Mouse (Mus musculus): Measurements from ENCODE around the gene Epyc.

Gene Epyc

GRCm38 (mm10) chr10:97643768-97644167 is at the start of gene Epyc:
Gene Epyc, plus strand, starts transcription at chr10:97644068.
- in situ Hi-C loops (cut with MboI; ENCODE audit: low sequenced_read_pairs) = no loop called here

DNA sequence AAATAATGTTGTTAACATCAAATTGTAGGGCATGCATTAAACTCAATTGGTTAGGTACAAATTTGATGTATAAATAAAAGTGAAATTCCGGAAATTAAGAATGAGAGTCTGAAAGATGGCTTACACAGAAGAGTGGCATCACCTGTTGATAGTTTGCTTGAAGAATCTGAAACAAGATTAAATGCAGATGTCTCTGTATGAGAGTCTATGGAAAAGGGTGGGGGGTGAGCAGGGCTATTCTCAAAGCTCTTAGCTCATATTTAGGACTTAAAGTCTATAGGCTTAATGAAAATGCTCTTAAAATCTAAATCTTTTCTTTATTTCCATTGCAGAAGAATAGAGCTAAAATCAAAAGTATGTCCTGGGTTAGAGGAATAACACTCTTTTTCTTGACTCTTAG is 48.2 kb upstream of the Epyc start:
- in situ Hi-C loops (cut with MboI; ENCODE audit: low sequenced_read_pairs) = no loop called here

DNA sequence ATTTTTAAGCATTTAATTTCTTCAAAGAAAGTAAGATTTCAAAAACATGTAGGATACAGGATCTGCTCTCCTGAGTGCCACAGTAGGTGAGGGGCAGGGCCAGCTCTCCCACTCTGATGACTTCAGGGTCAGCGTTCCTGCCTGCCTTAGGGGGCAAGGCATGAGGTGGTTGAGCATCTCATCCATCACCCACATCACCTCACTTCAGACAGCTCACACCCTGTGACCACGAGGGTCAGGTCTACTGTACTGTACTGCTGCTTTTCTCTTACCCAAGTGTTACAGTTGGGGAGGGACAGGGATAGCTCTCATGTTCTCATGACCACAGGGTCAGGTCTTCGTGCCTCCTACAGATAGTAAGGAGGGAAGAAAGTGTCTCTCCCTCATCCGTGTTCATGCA is 42.1 kb upstream of the Epyc start:
- in situ Hi-C loops (cut with MboI; ENCODE audit: low sequenced_read_pairs) = no loop called here

GRCm38 (mm10) chr10:97603256-97603655 is 40.6 kb upstream of the Epyc start:
- in situ Hi-C loops (cut with MboI; ENCODE audit: low sequenced_read_pairs) = no loop called here

DNA sequence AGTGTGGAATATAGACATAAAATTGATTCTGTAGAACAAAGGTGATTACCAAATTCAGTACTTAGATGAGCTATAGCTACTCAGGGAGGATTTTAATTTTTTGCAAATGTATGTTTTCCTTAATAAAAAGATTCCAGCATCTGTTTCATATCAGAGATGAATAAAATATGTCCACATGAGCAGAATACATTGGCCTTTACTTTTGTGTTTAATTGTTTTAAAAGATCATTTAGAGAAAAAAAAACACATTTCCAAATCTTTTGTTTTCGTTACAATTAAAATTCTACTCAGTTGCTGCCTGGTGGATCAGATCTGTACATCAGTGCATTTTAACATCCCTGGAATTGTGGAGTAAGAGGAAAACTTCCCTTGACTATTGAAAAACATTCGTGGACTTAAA is 37.3 kb upstream of the Epyc start, which contains the start of gene Kera:
Kera (plus strand) TSS at position 301 of the 400 bp plus-strand sequence.
- in situ Hi-C loops (cut with MboI; ENCODE audit: low sequenced_read_pairs) = no loop called here

GRCm38 (mm10) chr10:97622328-97622727 is 21.5 kb upstream of the Epyc start:
- in situ Hi-C loops (cut with MboI; ENCODE audit: low sequenced_read_pairs) = no loop called here

DNA sequence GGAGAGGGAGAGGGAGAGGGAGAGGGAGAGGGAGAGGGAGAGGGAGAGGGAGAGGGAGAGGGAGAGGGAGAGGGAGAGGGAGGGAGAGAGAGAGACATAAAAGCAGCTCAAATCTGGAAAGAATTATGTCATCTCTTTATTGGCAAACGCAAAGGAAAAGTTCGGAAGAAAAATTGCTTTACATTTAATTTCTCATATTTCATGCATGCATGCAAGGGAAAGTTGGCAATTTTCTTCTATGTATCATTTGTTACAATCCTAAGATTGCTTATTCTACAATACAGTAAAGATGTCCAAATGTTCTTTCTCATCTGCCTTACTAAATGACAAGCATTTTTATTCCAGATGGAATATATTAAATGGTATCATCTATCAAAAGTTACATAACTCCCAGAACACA is 19.5 kb upstream of the Epyc start:
- in situ Hi-C loops (cut with MboI; ENCODE audit: low sequenced_read_pairs) = no loop called here

- in situ Hi-C loops (cut with MboI; ENCODE audit: low sequenced_read_pairs) = no loop called here
These were observed 18.8 kb upstream of the Epyc start for GRCm38 (mm10) chr10:97625116-97625515.

GRCm38 (mm10) chr10:97626543-97626942 is 17.3 kb upstream of the Epyc start:
- in situ Hi-C loops (cut with MboI; ENCODE audit: low sequenced_read_pairs) = no loop called here

DNA sequence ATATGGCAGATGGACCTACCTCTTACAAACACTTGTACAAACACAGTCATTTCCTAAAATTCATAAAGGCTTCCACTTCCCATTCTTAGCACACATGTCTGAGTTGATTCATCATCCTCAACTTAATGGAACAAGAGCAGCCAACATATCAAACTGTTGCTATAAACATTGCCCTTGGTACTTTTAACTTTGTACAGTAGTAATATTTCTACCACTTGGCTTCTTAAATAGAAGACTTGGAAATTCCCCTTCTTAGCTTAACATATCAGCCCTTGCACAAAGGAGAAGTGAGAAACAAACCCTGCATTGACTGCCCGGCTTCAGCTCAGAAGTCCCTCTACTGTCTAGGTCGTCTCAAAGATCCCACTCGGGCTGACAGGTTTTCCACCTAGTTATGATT is 12.8 kb upstream of the Epyc start:
- in situ Hi-C loops (cut with MboI; ENCODE audit: low sequenced_read_pairs) = no loop called here

GRCm38 (mm10) chr10:97641926-97642325 is 1.9 kb upstream of the Epyc start:
- in situ Hi-C loops (cut with MboI; ENCODE audit: low sequenced_read_pairs) = no loop called here

- in situ Hi-C loops (cut with MboI; ENCODE audit: low sequenced_read_pairs) = no loop called here
These were observed 6.5 kb downstream of the Epyc start for GRCm38 (mm10) chr10:97650334-97650733.

DNA sequence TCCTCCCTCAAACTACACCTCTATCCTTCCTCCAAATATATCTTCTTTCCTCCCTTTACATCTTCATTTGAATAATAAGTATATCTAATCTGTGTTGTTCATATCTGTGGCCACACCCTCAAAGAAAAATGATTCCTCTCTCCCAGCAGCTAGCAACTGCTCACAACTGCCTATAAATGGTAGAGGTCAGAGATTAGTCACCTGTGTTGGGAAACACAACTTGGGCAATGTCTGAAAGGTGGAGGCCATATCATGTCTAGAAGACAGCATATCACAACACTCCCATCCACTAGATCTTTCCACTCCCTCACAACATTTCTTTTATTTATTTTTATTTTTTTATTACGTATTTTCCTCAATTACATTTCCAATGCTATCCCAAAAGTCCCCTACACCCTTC is 15.6 kb downstream of the Epyc start:
- in situ Hi-C loops (cut with MboI; ENCODE audit: low sequenced_read_pairs) = no loop called here

DNA sequence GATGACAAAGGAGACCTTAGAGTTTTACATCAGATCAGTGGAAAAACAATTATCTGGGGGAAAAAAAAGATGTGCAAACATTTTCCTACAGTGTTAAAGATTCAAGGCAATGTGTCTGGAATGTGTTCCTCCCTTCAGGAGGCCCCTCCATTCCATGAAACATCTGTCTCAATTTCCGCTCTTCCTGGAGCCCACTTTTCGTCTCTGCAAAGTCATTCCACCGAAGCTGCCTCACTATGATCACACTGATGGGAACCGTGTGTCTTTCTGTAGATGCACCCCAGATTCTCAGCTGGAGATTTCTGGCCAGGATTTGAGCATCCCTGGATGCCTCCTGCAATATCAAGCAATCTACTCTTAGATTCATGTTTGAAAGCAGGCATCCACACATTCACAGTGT is 24.8 kb downstream of the Epyc start:
- in situ Hi-C loops (cut with MboI; ENCODE audit: low sequenced_read_pairs) = no loop called here

- in situ Hi-C loops (cut with MboI; ENCODE audit: low sequenced_read_pairs) = no loop called here
These were observed 26.3 kb downstream of the Epyc start for GRCm38 (mm10) chr10:97670202-97670601.

DNA sequence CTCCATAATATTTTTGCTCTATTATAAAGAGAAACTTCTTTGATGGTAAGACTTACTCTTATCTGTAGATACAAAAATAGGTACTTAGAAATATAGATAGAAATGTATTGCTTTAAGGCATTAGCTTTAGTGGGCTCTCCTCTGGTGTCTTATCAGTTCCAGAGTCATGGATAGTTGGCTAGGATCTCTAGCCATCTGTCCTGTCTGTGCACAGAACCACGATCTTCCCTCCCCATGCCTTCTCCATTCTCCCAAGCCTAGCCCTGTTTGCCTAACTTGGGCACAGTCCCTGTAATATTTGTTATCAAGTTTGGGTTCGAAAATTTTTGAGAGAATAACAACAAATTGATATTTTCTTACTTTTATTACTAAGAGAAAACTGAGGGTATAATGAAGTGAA is 29.4 kb downstream of the Epyc start:
- in situ Hi-C loops (cut with MboI; ENCODE audit: low sequenced_read_pairs) = no loop called here

- in situ Hi-C loops (cut with MboI; ENCODE audit: low sequenced_read_pairs) = loop anchor here (25.0 kb wide), 1 partner anchor 321 kb away; no protein-coding TSS in a partner anchor
These were observed 39.1 kb downstream of the Epyc start for GRCm38 (mm10) chr10:97682981-97683380.

DNA sequence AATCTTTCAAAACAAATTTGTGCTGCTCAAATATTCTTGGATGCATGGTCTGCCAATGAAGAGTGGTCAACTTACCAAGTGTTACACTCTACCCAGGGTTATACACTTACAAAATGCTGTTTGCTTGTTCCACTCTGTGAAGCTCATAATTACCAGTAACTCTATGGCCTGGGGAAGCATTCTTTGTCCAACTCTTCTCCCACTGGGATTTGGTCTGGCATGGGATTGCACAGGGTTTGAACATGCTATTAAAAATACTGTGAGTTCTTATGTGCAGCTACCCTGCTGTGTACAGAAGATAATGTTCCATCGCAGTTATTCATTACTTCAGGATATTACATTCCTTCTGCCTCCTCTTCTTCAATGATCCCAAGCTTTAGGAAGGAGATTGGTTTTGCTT is 43.3 kb downstream of the Epyc start:
- in situ Hi-C loops (cut with MboI; ENCODE audit: low sequenced_read_pairs) = loop anchor here (25.0 kb wide), 1 partner anchor 325 kb away; no protein-coding TSS in a partner anchor

GRCm38 (mm10) chr10:97689425-97689824 is 45.6 kb downstream of the Epyc start:
- in situ Hi-C loops (cut with MboI; ENCODE audit: low sequenced_read_pairs) = loop anchor here (25.0 kb wide), 1 partner anchor 327 kb away; no protein-coding TSS in a partner anchor

GRCm38 (mm10) chr10:97692913-97693312 is 49.0 kb downstream of the Epyc start, which contains the start of gene Ccer1:
Gene Ccer1, plus strand, starts transcription at chr10:97693059.
- in situ Hi-C loops (cut with MboI; ENCODE audit: low sequenced_read_pairs) = loop anchor here (25.0 kb wide), 1 partner anchor 331 kb away; no protein-coding TSS in a partner anchor

GRCm38 (mm10) chr10:97693398-97694135 is 49.7 kb downstream of the Epyc start:
- in situ Hi-C loops (cut with MboI; ENCODE audit: low sequenced_read_pairs) = loop anchor here (25.0 kb wide), 1 partner anchor 331 kb away; no protein-coding TSS in a partner anchor

DNA sequence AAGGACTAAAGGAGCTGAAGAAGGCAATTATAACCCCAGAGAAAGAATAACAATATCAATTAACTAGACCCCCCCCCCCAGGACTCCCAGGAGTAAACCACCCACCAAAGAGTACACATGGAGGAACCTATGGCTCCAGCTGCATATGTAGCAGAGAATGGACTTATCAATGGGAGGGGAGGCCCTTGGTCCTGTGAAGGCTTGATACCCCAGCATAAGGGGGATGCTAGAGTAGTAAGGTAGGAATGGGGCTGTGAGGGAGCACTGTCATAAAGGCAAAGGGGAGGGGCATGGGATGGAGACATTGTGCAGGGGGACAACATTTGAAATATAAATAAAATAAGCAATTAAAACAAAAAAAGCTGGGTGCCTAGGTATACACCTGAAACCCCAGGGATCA is 58.5 kb downstream of the Epyc start:
- in situ Hi-C loops (cut with MboI; ENCODE audit: low sequenced_read_pairs) = no loop called here

DNA sequence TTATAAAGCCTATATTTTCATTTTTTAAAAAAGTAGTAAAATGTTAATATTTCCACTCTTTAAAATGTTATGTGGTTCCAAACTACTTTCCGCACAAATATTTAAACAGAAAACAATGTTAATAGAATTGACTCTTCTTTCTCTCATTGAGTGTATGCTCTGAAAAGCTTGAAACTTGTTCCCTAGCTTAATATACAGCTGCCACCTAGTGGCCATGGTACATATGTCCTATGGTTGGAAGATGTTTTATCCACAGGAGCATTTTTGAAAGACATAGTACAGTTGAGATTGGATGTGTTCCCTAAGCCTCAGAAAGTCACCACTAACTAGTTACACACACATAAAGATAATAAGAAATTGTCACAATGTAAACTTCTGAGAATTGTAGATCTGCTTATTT is 60.7 kb downstream of the Epyc start:
- in situ Hi-C loops (cut with MboI; ENCODE audit: low sequenced_read_pairs) = no loop called here
